Mouse (Mus musculus) lung, embryonic 16.5 days (tissue): ENCODE measurements around the gene Clec4b1. TPM values are rescaled to one million over a fixed set of nuclear protein-coding genes. Genes with fewer than 3 reads are reported as not detected.
"Not testable (repeated sequence)": the region's sequence is repeated elsewhere in the genome, so short reads cannot be mapped to it uniquely, and the experiment has no call there.

Source experiments
- ATAC-seq: fragments of 200-750 bp; cut with Nextera tagmentation; 2 replicates; pipeline ENCODE4 v1.8.0; 2017; ENCODE audit warnings: low read depth, mild to moderate bottlenecking, moderate library complexity
- H3K27ac ChIP-seq: fragments of 300-500 bp; sonication (generic); 2 replicates; pipeline ENCODE4 v1.5.1; 2014; ENCODE audit warnings: mild to moderate bottlenecking, control low read depth, low read length
- H3K27me3 ChIP-seq: fragments of 300-500 bp; sonication (generic); 2 replicates; pipeline ENCODE4 v1.6.1; 2014; ENCODE audit warnings: low read depth, low read length, mixed read lengths; ENCODE audit not compliant: control insufficient read depth, insufficient read depth
- H3K36me3 ChIP-seq: fragments of 300-500 bp; sonication (generic); 2 replicates; pipeline ENCODE4 v1.6.1; 2014; ENCODE audit warnings: low read length; ENCODE audit not compliant: control insufficient read depth, insufficient read depth
- H3K4me1 ChIP-seq: fragments of 300-500 bp; sonication (generic); replicated peaks from 2 replicates; pipeline ENCODE4 v1.6.1; 2014; ENCODE audit warnings: low read length, mixed read lengths; ENCODE audit not compliant: control insufficient read depth, insufficient read depth
- H3K4me2 ChIP-seq: fragments of 300-500 bp; sonication (generic); 2 replicates; pipeline ENCODE4 v1.6.1; 2014; ENCODE audit warnings: low read depth, low read length, control low read depth
- H3K4me3 ChIP-seq: fragments of 300-500 bp; sonication (generic); 2 replicates; pipeline ENCODE4 v1.5.1; 2014; ENCODE audit warnings: mild to moderate bottlenecking, low read length, control low read depth
- H3K9ac ChIP-seq: fragments of 300-500 bp; sonication (generic); 2 replicates; pipeline ENCODE4 v1.6.1; 2014; ENCODE audit warnings: low read length, control low read depth
- H3K9me3 ChIP-seq: fragments of 300-500 bp; sonication (generic); 2 replicates; pipeline ENCODE4 v1.6.1; 2016; ENCODE audit warnings: low read length; ENCODE audit not compliant: control insufficient read depth
- WGBS: fragments of 180-500 bp; shearing (Covaris S2); extraction: QIAGEN DNeasy Blood & Tissue Kit; methylation state at CpG from one replicate; pipeline ENCODE4 v1.1.7; 2014; 5-methylcytosine and 5-hydroxymethylcytosine counted together
- polyA plus RNA-seq: library from polyadenylated mRNA; unstranded; fragments of >200 nt; fragmentation: Nextera tagmentation; extraction: Ambion mirVana; gene quantifications from 2 replicates; pipeline ENCODE4 v1.2.1, GENCODE M21; 2015

Gene Clec4b1
- not detected in 2 replicates for polyA plus RNA-seq

DNA sequence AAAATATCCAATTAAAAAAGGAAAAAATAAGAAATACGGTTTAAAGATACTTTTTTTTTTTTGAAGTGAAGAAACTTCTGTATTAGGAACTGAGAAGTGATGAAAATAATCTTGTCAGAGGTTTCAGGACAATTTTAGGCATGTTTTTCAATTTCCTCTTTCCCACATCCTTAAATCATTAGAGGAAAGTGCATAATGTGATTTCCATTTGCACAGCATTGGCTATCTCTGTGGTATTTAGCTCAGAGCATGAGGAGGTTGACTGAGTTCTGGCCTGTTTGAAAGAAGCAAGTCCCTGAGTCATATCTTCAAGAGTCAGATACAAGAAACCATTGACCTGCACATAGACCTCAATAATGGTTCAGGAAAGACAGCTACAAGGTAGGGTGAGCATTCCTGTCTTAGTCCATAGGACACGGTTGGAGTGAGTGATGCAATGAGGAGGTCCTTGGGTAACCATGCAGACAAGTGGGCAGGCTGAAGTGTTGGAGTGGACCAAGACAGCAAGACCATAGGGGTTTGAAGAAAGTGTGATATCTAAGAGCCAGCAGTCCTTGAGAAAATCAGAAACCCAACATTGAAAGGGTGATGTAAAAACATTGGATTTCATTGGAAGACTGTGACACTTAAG is at the start of gene Clec4b1:
Clec4b1 (plus strand) TSS at position 221 of the 631 bp plus-strand sequence.
- no peaks in the 10 kb centered on the region for H3K4me1 ChIP-seq
- no peaks in the 10 kb centered on the region for H3K36me3 ChIP-seq
- H3K4me3 ChIP-seq = no peak within 1 kb of the TSS
- no peaks in the 10 kb centered on the region for H3K27me3 ChIP-seq
- no peak within 1 kb of the TSS for H3K9ac ChIP-seq
- WGBS = 70% methylated on average over 2 of the region's 2 CpGs
- no peaks in the 10 kb centered on the region for H3K9me3 ChIP-seq
- no peak within 1 kb of the TSS for H3K27ac ChIP-seq
- H3K4me2 ChIP-seq = no peak within 1 kb of the TSS
- ATAC-seq = no peak

DNA sequence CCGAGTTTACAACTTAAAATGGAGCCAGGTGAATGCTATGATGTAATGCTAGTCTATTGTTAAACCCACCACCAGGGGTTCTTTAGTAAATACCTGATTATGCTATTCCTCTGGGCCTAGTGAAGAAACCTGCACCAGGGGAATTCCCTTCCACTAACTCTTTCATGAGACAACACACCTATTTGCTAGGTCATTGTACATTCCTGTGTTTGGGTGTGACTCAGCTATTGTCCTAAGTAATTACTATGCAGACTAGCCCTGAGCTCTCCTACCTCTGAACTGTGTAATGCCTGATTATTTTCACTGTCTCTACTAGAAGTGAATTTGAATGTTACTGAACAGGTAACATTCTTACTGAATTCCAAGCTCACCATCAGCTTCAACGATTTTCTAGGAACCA is 45.1 kb upstream of the Clec4b1 start:
- not testable (repeated sequence) for H3K27me3 ChIP-seq, ATAC-seq, H3K4me1 ChIP-seq, H3K27ac ChIP-seq, H3K4me3 ChIP-seq, H3K4me2 ChIP-seq, H3K9me3 ChIP-seq, H3K36me3 ChIP-seq, H3K9ac ChIP-seq
- WGBS = 70% methylated on average over 2 of the region's 2 CpGs

DNA sequence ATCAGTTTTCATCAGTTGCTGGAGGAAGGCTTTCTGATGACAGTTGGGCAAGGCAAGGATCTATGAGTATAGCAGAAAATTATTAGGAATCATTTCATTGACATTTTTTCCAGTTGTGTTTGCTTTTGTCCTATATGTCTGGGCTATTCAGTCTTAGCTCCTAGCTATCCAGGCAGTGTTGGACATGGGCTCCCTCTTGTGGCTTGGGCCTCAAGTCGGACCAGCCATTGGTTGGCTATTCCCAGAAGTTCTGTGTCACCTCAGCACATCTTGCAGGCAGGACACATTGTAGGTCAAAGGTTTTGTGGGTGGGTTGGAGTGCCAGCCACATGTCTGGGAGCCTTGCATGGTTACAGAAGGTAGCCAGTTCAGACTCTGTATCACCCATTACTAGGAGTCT is 44.2 kb upstream of the Clec4b1 start:
- no peak overlapping the region for H3K4me2 ChIP-seq
- no peak overlapping the region for H3K4me3 ChIP-seq
- 55% methylated on average over 1 of the region's 1 CpGs for WGBS
- H3K27me3 ChIP-seq = no peaks in the 10 kb centered on the region
- ATAC-seq = no peak
- no peak overlapping the region for H3K9ac ChIP-seq
- H3K36me3 ChIP-seq = no peaks in the 10 kb centered on the region
- no peaks in the 10 kb centered on the region for H3K9me3 ChIP-seq
- H3K4me1 ChIP-seq = no peaks in the 10 kb centered on the region
- no peak overlapping the region for H3K27ac ChIP-seq

DNA sequence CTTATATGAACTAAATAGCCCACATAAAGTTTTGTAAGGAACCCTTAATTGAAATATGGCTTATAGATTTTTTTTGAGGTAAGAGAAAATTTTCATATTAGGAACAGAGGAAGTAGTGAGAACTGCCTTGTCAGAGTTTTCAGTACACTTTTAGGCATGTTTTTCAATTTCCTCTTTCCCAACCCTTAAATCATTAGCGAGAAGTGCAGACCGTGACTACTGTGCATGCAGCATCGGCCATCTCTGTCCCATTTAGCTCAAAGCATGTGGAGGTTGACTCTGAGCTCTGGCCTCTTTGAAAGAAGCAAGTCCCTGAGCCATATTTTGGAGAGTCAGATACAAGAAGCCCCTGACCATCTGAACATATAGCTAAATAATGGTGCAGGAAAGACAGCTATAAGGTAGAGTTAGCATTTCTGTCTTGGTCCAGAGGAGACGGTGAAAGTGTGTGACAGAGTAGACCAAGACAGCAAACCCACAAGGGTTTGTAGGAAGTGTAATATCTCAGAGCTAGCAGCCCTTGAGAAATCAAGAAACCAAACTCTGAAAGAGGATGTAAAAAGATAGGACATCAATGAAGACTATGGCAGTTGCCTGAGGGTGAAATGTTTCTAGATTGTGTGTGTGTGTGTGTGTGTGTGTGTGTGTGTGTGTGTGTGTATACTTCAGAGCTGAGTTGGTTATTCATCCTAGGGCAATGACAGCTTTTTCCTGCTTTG is 45.5 kb downstream of the Clec4b1 start:
- Histone ChIP-seq H3K36me3 (no peaks in the 10 kb centered on the region), H3K9me3 (no peaks in the 10 kb centered on the region; the same call in 1 of the 2 replicates), H3K27ac (no peak overlapping the region), H3K4me3 (no peak overlapping the region), H3K9ac (no peak overlapping the region), H3K27me3 (no peaks in the 10 kb centered on the region), H3K4me1 (no peaks in the 10 kb centered on the region), H3K4me2 (no peak overlapping the region)
- WGBS = 79% methylated on average over 4 of the region's 4 CpGs
- no peak for ATAC-seq

DNA sequence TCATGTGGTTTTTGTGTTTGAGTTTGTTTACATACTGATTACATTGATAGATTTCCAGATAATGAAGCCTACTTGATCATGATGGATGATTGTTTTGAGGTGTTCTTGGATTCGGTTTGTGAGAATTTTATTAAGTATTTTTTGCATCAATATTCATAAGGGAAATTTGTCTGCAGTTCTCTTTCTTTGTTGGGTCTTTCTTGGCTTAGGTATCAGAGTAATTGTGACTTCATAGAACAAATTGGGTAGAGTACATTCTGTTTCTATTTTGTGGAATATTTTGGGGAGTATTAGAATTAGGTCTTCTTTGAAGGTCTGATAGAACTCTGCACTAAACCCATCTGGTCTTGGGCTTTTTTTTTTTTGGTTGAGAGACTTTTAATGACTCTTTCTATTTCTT is 56.4 kb downstream of the Clec4b1 start, which contains the start of gene Clec4a2:
Clec4a2 (plus strand) TSS at position 301 of the 400 bp plus-strand sequence.
- H3K4me3 ChIP-seq, H3K9ac ChIP-seq, H3K9me3 ChIP-seq, H3K27me3 ChIP-seq, H3K4me2 ChIP-seq, ATAC-seq, H3K27ac ChIP-seq, H3K36me3 ChIP-seq, H3K4me1 ChIP-seq: not testable (repeated sequence)
- WGBS = 51% methylated on average over 1 of the region's 1 CpGs

Other genes starting within 250 kb of the Clec4b1 start
- gene Slc2a3, start 248.3 kb upstream of the Clec4b1 start, polyA plus RNA-seq = 6.9 and 7.5 TPM in 2 replicates
- gene Foxj2, start 230.0 kb upstream of the Clec4b1 start, polyA plus RNA-seq = 5.5 and 6.2 TPM in 2 replicates
- 3.1 and 3.4 TPM in 2 replicates for gene C3ar1, start 193.8 kb upstream of the Clec4b1 start, polyA plus RNA-seq
- gene Necap1, start 175.5 kb upstream of the Clec4b1 start, polyA plus RNA-seq = 50.8 and 52.2 TPM in 2 replicates
- gene Clec4a1, start 128.1 kb upstream of the Clec4b1 start, polyA plus RNA-seq = 2.4 and 2.7 TPM in 2 replicates
- 4.7 and 6.6 TPM in 2 replicates for gene Clec4a3, start 97.4 kb upstream of the Clec4b1 start, polyA plus RNA-seq
- not detected in 2 replicates for gene Clec4a4, start 59.6 kb upstream of the Clec4b1 start, polyA plus RNA-seq
- 3.3 TPM in 2 replicates for gene Clec4a2, start 56.5 kb downstream of the Clec4b1 start, polyA plus RNA-seq
- not detected in 2 replicates for gene Clec4b2, start 122.9 kb downstream of the Clec4b1 start, polyA plus RNA-seq
- gene Clec4n, start 179.9 kb downstream of the Clec4b1 start, polyA plus RNA-seq = 2.8 and 3.6 TPM in 2 replicates
- gene Clec4d, start 212.1 kb downstream of the Clec4b1 start, polyA plus RNA-seq = 0.36 and 0.39 TPM in 2 replicates
- 0.36 TPM in 1 of 2 replicates, not detected in the other for gene Clec4e, start 239.9 kb downstream of the Clec4b1 start, polyA plus RNA-seq